8 mouse cellular contexts compared by ENCODE assay signal in the genomic region with DNA sequence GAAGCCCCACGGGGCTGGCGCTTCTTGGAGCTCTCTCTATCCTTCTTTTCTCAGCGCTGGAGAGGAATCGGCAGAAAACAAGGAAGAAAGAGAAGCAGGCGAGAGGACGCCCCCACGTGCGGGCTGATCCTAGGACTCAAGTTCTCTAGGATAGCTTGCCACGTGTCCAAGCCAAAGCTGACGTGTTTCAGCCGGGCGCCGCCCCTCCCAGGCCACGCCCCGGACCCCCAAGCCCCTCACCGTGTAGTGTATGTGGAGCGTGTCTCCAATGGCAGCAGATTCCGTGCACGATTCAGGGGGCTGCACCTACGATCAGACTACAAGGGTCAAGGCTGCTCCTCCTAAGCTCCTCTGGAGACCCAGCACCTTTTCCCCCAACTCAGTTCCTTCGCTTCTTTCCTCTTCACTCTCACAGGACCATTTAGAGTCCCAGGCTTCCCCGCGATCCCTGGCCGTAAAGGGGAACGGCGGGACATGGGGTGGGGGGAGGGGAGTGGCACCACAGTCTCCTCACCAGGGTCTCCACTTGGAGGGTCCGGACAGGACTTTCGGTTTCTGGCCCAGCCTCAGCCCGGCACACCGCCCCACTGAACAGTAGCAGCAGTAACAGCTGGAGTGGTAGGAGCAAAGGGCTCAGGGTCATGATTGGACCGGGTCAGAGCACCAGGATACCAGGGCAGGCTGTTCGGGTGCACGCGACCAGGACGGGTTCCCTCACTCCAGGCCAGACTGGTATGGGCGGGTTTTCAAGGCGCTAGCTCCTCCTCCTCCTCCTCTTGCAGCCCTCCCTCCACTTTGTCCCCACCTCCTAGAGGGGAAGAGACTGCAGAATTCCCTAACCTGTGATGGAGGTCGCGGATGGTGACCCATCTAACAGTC. TPM values are rescaled to one million over a fixed set of nuclear protein-coding genes. Genes with fewer than 3 reads are reported as not detected.
A peak's percentile ranks its signal among the peaks of the same experiment; 100 is the strongest.
DNase-seq lines count a peak whose midpoint lies in the region; ATAC-seq and TF ChIP-seq lines count a peak whose summit lies in the region.

A gene (minus strand): TSS at position 756 of the 879 bp plus-strand sequence.

- H3K27me3 ChIP-seq in MEL (ENCODE audit: control insufficient read depth in 1 of 2, insufficient read depth in 2 of 2, low read length in 2 of 2), result no peaks in the 10 kb centered on the region
- H3K27me3 ChIP-seq in embryonic facial prominence, embryonic 13.5 days, result peaks cover 5% of the 10 kb centered on the region; the same call in 1 of the 2 replicates
- peaks cover 24% of the 10 kb centered on the region for H3K27me3 ChIP-seq in heart, embryonic 12.5 days (replicated peaks)
- no peaks in the 10 kb centered on the region for H3K27me3 ChIP-seq in kidney, embryonic 14.5 days (ENCODE audit: control insufficient read depth, insufficient read depth, low read length)

- H3K9me3 ChIP-seq in MEL (replicated peaks; ENCODE audit: insufficient read depth, low read length), result no peaks in the 10 kb centered on the region
- H3K9me3 ChIP-seq in embryonic facial prominence, embryonic 13.5 days, result no peaks in the 10 kb centered on the region
- no peaks in the 10 kb centered on the region for H3K9me3 ChIP-seq in heart, embryonic 12.5 days (replicated peaks)
- no peaks in the 10 kb centered on the region for H3K9me3 ChIP-seq in kidney, embryonic 14.5 days (ENCODE audit: control insufficient read depth, low read length)

- peak within 1 kb of the TSS; percentile 2; the same call in 1 of the 2 replicates for H3K27ac ChIP-seq in MEL (ENCODE audit: control insufficient read depth, low read depth, low read length)
- H3K27ac ChIP-seq in embryonic facial prominence, embryonic 13.5 days, result peak within 1 kb of the TSS; percentile 44; the same call in 1 of the 2 replicates
- H3K27ac ChIP-seq in heart, embryonic 12.5 days (ENCODE audit: poor library complexity, severe bottlenecking), result 0 out of 2 replicates have a peak within 1 kb of the TSS, but pooled peaks have one; percentile 3
- H3K27ac ChIP-seq in kidney, embryonic 14.5 days (ENCODE audit: low read depth, low read length), result no peak within 1 kb of the TSS

- peak; percentile 73 for ATAC-seq in embryonic facial prominence, embryonic 13.5 days (ENCODE audit: insufficient number of reproducible peaks, insufficient read depth, low FRiP score, low TSS enrichment, low read depth)
- ATAC-seq in heart, embryonic 12.5 days (ENCODE audit: insufficient number of reproducible peaks, low FRiP score), result peak; percentile 81
- peak; percentile 84 for ATAC-seq in kidney, embryonic 14.5 days (ENCODE audit: low FRiP score, low TSS enrichment)

- peaks cover 0 to 18% of the 10 kb centered on the region in 2 experiments; a peak in 3 of 4 replicates for H3K4me1 ChIP-seq in MEL (ENCODE audit: control insufficient read depth in 1 of 2, insufficient read depth in 2 of 2, low read length in 2 of 2)
- H3K4me1 ChIP-seq in embryonic facial prominence, embryonic 13.5 days, result peaks cover 40% of the 10 kb centered on the region
- peaks cover 32% of the 10 kb centered on the region for H3K4me1 ChIP-seq in heart, embryonic 12.5 days (replicated peaks)
- peaks cover 29% of the 10 kb centered on the region for H3K4me1 ChIP-seq in kidney, embryonic 14.5 days (ENCODE audit: control insufficient read depth, insufficient read depth, low read length)

- H3K79me2 ChIP-seq in MEL (ENCODE audit: control insufficient read depth, insufficient read depth, low read length, poor library complexity), result peaks cover 11% of the 10 kb centered on the region

- TF ChIP-seq RAD21 in MEL (IDR thresholded peaks at IDR 0.05; ENCODE audit: low read depth, low read length), result no peak

- under 1% methylated on average over 39 of the region's 39 CpGs for WGBS in embryonic facial prominence, embryonic 13.5 days
- under 1% methylated on average over 39 of the region's 39 CpGs for WGBS in heart, embryonic 12.5 days
- WGBS in kidney, embryonic 14.5 days, result 1% methylated on average over 39 of the region's 39 CpGs

- 0 out of 4 replicates have a peak, but pooled peaks of 1 of the 2 experiments have one; percentile 9 for TF ChIP-seq EP300 in MEL (IDR thresholded peaks at IDR 0.05; ENCODE audit: low read depth in 1 of 2, low read length in 2 of 2)

- peak within 1 kb of the TSS; percentile 78 to 86 for H3K4me3 ChIP-seq in MEL (ENCODE audit: control insufficient read depth in 1 of 2, insufficient read depth in 1 of 2, low read depth in 2 of 2, low read length in 2 of 2)
- H3K4me3 ChIP-seq in embryonic facial prominence, embryonic 13.5 days, result peak within 1 kb of the TSS; percentile 63
- H3K4me3 ChIP-seq in heart, embryonic 12.5 days, result peak within 1 kb of the TSS; percentile 69
- peak within 1 kb of the TSS; percentile 62 for H3K4me3 ChIP-seq in kidney, embryonic 14.5 days (ENCODE audit: low read length)

- no peak for TF ChIP-seq CTCF in MEL (IDR thresholded peaks at IDR 0.05 in 2 of 3, conservative IDR thresholded peaks at IDR 0.05 in 1 of 3; ENCODE audit: control insufficient read depth in 1 of 3, insufficient read depth in 1 of 3, low read depth in 2 of 3, low read length in 3 of 3, poor library complexity in 1 of 3, severe bottlenecking in 1 of 3)

- TF ChIP-seq POLR2A in MEL (IDR thresholded peaks at IDR 0.05; ENCODE audit: control insufficient read depth in 1 of 2, insufficient read depth in 1 of 2, low read depth in 1 of 2, low read length in 2 of 2, poor library complexity in 1 of 2), result peak; percentile 59 to 64; a peak in 2 of 4 replicates

- peak within 1 kb of the TSS; percentile 71 for H3K9ac ChIP-seq in MEL (ENCODE audit: control insufficient read depth, low read depth, low read length, poor library complexity, severe bottlenecking)
- H3K9ac ChIP-seq in embryonic facial prominence, embryonic 13.5 days, result peak within 1 kb of the TSS; percentile 75
- H3K9ac ChIP-seq in heart, embryonic 12.5 days, result peak within 1 kb of the TSS; percentile 76
- peak within 1 kb of the TSS; percentile 56 for H3K9ac ChIP-seq in kidney, embryonic 14.5 days (ENCODE audit: low read depth, low read length)

- DNase-seq in MEL (ENCODE audit: low read depth, low spot score), result peak; percentile 88
- peak; percentile 79 to 84 for DNase-seq in adrenal gland, postnatal 36 days
- DNase-seq in lung, postnatal 10 days, result peak; percentile 89
- peak; percentile 18 for DNase-seq in ovary, postnatal 10 days (ENCODE audit: low spot score)
- DNase-seq in layer of hippocampus, adult 9-11 months, result no peak

- H3K36me3 ChIP-seq in MEL (ENCODE audit: control insufficient read depth in 1 of 2, insufficient read depth in 2 of 2, low read length in 2 of 2), result peaks cover 0 to under 1% of the 10 kb centered on the region in 2 experiments; a peak in 2 of 4 replicates
- H3K36me3 ChIP-seq in embryonic facial prominence, embryonic 13.5 days, result no peaks in the 10 kb centered on the region
- no peaks in the 10 kb centered on the region for H3K36me3 ChIP-seq in heart, embryonic 12.5 days
- no peaks in the 10 kb centered on the region for H3K36me3 ChIP-seq in kidney, embryonic 14.5 days (ENCODE audit: control insufficient read depth, insufficient read depth, low read length)

- peak within 1 kb of the TSS; percentile 94 for H3K4me2 ChIP-seq in embryonic facial prominence, embryonic 13.5 days
- peak within 1 kb of the TSS; percentile 99 for H3K4me2 ChIP-seq in heart, embryonic 12.5 days
- H3K4me2 ChIP-seq in kidney, embryonic 14.5 days (replicated peaks; ENCODE audit: low read depth, low read length), result peak within 1 kb of the TSS; percentile 96

TF ChIP-seq in MEL, 35 proteins besides CTCF, POLR2A, EP300 and RAD21 (continues in another document):
- peak; percentile 90 for TF ChIP-seq USF1 (IDR thresholded peaks at IDR 0.05; ENCODE audit: low read depth, low read length)
- 0 out of 2 replicates have a peak, but pooled peaks have one; percentile 28 for TF ChIP-seq HCFC1 (IDR thresholded peaks at IDR 0.05; ENCODE audit: low read depth, low read length)
- no peak for TF ChIP-seq RCOR1 (IDR thresholded peaks at IDR 0.05; ENCODE audit: low read depth, low read length)
- no peak for TF ChIP-seq NRF1 (IDR thresholded peaks at IDR 0.05; ENCODE audit: insufficient read depth, low read depth, low read length, poor library complexity, severe bottlenecking)
- TF ChIP-seq CHD1 (IDR thresholded peaks at IDR 0.05; ENCODE audit: low read depth, low read length), result no peak
- TF ChIP-seq POLR2AphosphoS2 (IDR thresholded peaks at IDR 0.05; ENCODE audit: low read length), result peak; percentile 82; the same call in 1 of the 2 replicates
- 0 out of 4 replicates have a peak, but pooled peaks of 1 of the 2 experiments have one; percentile 40 for TF ChIP-seq USF2 (IDR thresholded peaks at IDR 0.05; ENCODE audit: borderline replicate concordance in 1 of 2, insufficient read depth in 1 of 2, low read depth in 1 of 2, low read length in 2 of 2)
- TF ChIP-seq JUND (IDR thresholded peaks at IDR 0.05; ENCODE audit: low read depth, low read length), result no peak
- TF ChIP-seq BHLHE40 (IDR thresholded peaks at IDR 0.05; ENCODE audit: borderline replicate concordance, low read depth, low read length), result peak; percentile 33; the same call in 1 of the 2 replicates
- TF ChIP-seq MAX (IDR thresholded peaks at IDR 0.05; ENCODE audit: low read length), result peak; percentile 96
- no peak for TF ChIP-seq ZKSCAN1 (IDR thresholded peaks at IDR 0.05; ENCODE audit: low read depth, low read length)
- TF ChIP-seq ELF1 (IDR thresholded peaks at IDR 0.05; ENCODE audit: low read depth, low read length), result peak; percentile 28; the same call in 1 of the 2 replicates
- TF ChIP-seq ZNF384 (IDR thresholded peaks at IDR 0.05; ENCODE audit: low read depth, low read length), result no peak
- peak; percentile 93 for TF ChIP-seq SIN3A (IDR thresholded peaks at IDR 0.05; ENCODE audit: low read length)
- TF ChIP-seq ZMIZ1 (IDR thresholded peaks at IDR 0.05; ENCODE audit: low read depth, low read length), result peak; percentile 63; the same call in 1 of the 2 replicates
- peak; percentile 13; the same call in 1 of the 2 replicates for TF ChIP-seq TCF12 (IDR thresholded peaks at IDR 0.05; ENCODE audit: low read depth, low read length)
- no peak for TF ChIP-seq GATA1 (IDR thresholded peaks at IDR 0.05; ENCODE audit: low read depth, low read length)
- peak; percentile 55 for TF ChIP-seq NELFE (IDR thresholded peaks at IDR 0.05; ENCODE audit: low read depth, low read length)
- TF ChIP-seq MYC (IDR thresholded peaks at IDR 0.05; ENCODE audit: low read depth, low read length), result peak; percentile 98
- TF ChIP-seq TBP (IDR thresholded peaks at IDR 0.05; ENCODE audit: low read depth, low read length), result peak; percentile 68

RNA-seq across cellular contexts. Expression of the gene that starts here (rescaled TPM):
- 109 and 160 TPM in 2 replicates for total RNA-seq in MEL (2012; rRNA removed)
- 100 to 1,000 TPM in 1 of 2 experiments, not detected in 1; 118 TPM for polyA plus RNA-seq in MEL (2012; ENCODE audit: insufficient read depth in 1 of 2, insufficient read length in 2 of 2, low read depth in 1 of 2, low replicate concordance in 2 of 2, missing spikeins in 1 of 2)
- total RNA-seq in adrenal gland, postnatal 36 days (2021), result 1 to 10 TPM; 7.5 to 9.1 TPM
- 40.9 and 48.3 TPM in 2 replicates for polyA plus RNA-seq in embryonic facial prominence, embryonic 13.5 days (2015; fragmentation: Nextera tagmentation; extraction: Ambion mirVana)
- 13.2 and 17.8 TPM in 2 replicates for polyA plus RNA-seq in heart, embryonic 12.5 days (2016; fragmentation: Nextera tagmentation; extraction: Ambion mirVana)
- 28.8 and 33.4 TPM in 2 replicates for polyA plus RNA-seq in kidney, embryonic 14.5 days (2014; fragmentation: Nextera tagmentation; extraction: Ambion mirVana)

Comparison
In these comparisons a context has a peak if more than half of its experiments do, and no peak if none do; other contexts are left out.
1. RNA of the gene that starts here (total RNA-seq): 109 to 160 TPM in MEL; 7.5 to 9.1 TPM in adrenal gland, postnatal 36 days; every median in the first group is over 10 times any median in the second.
2. Peak in every context shown above with its lines, with median percentiles within 50 percentile points of each other: H3K4me3 ChIP-seq, H3K9ac ChIP-seq, ATAC-seq and H3K4me2 ChIP-seq.